Mouse (Mus musculus) forebrain, embryonic 14.5 days (tissue): ENCODE results near the gene Rcan1. TPM values are rescaled to one million over a fixed set of nuclear protein-coding genes. Genes with fewer than 3 reads are reported as not detected.

Source experiments
- ATAC-seq: fragments of 200-750 bp; cut with Nextera tagmentation; 2 replicates; pipeline ENCODE4 v1.8.0; 2017; ENCODE audit warnings: mild to moderate bottlenecking, moderate library complexity
- DNase-seq: peaks from one replicate; pipeline ENCODE4 v3.0.0-alpha.2; 2015; ENCODE audit warnings: low spot score
- H3K27ac ChIP-seq: fragments of 300-500 bp; sonication (generic); 2 replicates; pipeline ENCODE4 v1.5.1; 2014; ENCODE audit warnings: low read depth, mild to moderate bottlenecking, control low read depth, low read length, moderate library complexity
- H3K27me3 ChIP-seq: fragments of 300-500 bp; sonication (generic); replicated peaks from 2 replicates; pipeline ENCODE4 v1.6.1; 2014; ENCODE audit warnings: low read length, control low read depth, mixed read lengths; ENCODE audit not compliant: control insufficient read depth, insufficient read depth
- H3K36me3 ChIP-seq: fragments of 300-500 bp; sonication (generic); 2 replicates; pipeline ENCODE4 v1.6.1; 2014; ENCODE audit warnings: low read length, control low read depth; ENCODE audit not compliant: control insufficient read depth, insufficient read depth
- H3K4me1 ChIP-seq: fragments of 300-500 bp; sonication (generic); 2 replicates; pipeline ENCODE4 v1.6.1; 2014; ENCODE audit warnings: antibody characterized with exemption, low read length, control low read depth; ENCODE audit not compliant: control insufficient read depth, insufficient read depth
- H3K4me2 ChIP-seq: fragments of 300-500 bp; sonication (generic); 2 replicates; pipeline ENCODE4 v1.6.1; 2014; ENCODE audit warnings: mild to moderate bottlenecking, control low read depth, low read length
- H3K4me3 ChIP-seq: fragments of 300-500 bp; sonication (generic); 2 replicates; pipeline ENCODE4 v1.5.1; 2014; ENCODE audit warnings: low read depth, low read length, control low read depth
- H3K9ac ChIP-seq: fragments of 300-500 bp; sonication (generic); 2 replicates; pipeline ENCODE4 v1.6.1; 2014; ENCODE audit warnings: mild to moderate bottlenecking, low read length, control low read depth, moderate library complexity
- H3K9me3 ChIP-seq: fragments of 300-500 bp; sonication (generic); replicated peaks from 2 replicates; pipeline ENCODE4 v1.6.1; 2016; ENCODE audit warnings: low read length, control low read depth, mixed read lengths; ENCODE audit not compliant: control insufficient read depth
- WGBS: fragments of 180-500 bp; shearing (Covaris S2); extraction: QIAGEN DNeasy Blood & Tissue Kit; methylation state at CpG from one replicate; pipeline ENCODE4 v1.1.7; 2014; 5-methylcytosine and 5-hydroxymethylcytosine counted together
- polyA plus RNA-seq: library from polyadenylated mRNA; unstranded; fragments of >200 nt; fragmentation: Nextera tagmentation; extraction: Ambion mirVana; gene quantifications from 2 replicates; pipeline ENCODE4 v1.2.1, GENCODE M21; 2014

The Rcan1 gene
- polyA plus RNA-seq, 1 experiment from 2014 or later: 46.3 TPM

GRCm38 (mm10) chr16:92365477-92365876 lies 105.2 kb downstream of the Rcan1 start:
- no peak overlapping the region for H3K4me3 ChIP-seq
- no peak overlapping the region for H3K9ac ChIP-seq
- WGBS: 55% methylated on average over 7 of the region's 7 CpGs
- H3K27ac ChIP-seq: no peak overlapping the region
- ATAC-seq (no peak), DNase-seq (no peak)
- H3K27me3 ChIP-seq: no peaks in the 10 kb centered on the region
- H3K36me3 ChIP-seq: no peaks in the 10 kb centered on the region
- H3K4me2 ChIP-seq: no peak overlapping the region
- H3K4me1 ChIP-seq: no peaks in the 10 kb centered on the region
- H3K9me3 ChIP-seq: no peaks in the 10 kb centered on the region

DNA sequence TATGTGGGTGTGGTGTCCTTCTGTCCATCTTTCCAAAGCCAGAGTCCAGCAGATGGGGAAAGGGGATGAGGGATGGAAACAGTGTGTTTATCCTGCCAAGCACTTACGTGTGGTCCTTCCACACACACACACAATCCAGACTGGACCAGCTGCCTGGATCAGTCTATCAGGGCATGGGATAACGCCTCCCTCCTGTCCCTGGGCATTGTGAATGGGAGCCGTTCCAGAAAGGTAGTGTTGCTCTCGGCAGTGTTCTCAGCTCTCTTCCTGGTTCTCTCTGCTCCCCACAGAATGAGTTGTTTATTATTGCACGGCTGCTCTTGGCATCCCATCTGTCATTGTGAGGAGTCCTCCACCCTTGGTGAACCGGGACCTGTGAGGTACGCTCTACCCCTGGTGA lies 110.0 kb downstream of the Rcan1 start:
- no peaks in the 10 kb centered on the region for H3K4me1 ChIP-seq

GRCm38 (mm10) chr16:92359229-92359628 lies 111.4 kb downstream of the Rcan1 start, which contains the start of gene Kcne1:
Gene Kcne1, minus strand, starts transcription at chr16:92359468.
- H3K27ac ChIP-seq: no peak within 1 kb of the TSS
- ATAC-seq (no peak), DNase-seq (no peak)
- H3K9ac ChIP-seq: no peak within 1 kb of the TSS
- no peaks in the 10 kb centered on the region for H3K9me3 ChIP-seq
- no peak within 1 kb of the TSS for H3K4me3 ChIP-seq
- 56% methylated on average over 9 of the region's 9 CpGs for WGBS
- H3K4me2 ChIP-seq: no peak within 1 kb of the TSS
- no peaks in the 10 kb centered on the region for H3K4me1 ChIP-seq
- H3K36me3 ChIP-seq: no peaks in the 10 kb centered on the region
- no peaks in the 10 kb centered on the region for H3K27me3 ChIP-seq

More for the DNA sequence above, 110.0 kb downstream of the Rcan1 start:
- H3K4me3 ChIP-seq: no peak overlapping the region
- DNase-seq (no peak), ATAC-seq (no peak)
- no peak overlapping the region for H3K9ac ChIP-seq
- H3K27ac ChIP-seq: no peak overlapping the region
- no peaks in the 10 kb centered on the region for H3K9me3 ChIP-seq
- H3K36me3 ChIP-seq: no peaks in the 10 kb centered on the region
- 77% methylated on average over 7 of the region's 7 CpGs for WGBS
- no peak overlapping the region for H3K4me2 ChIP-seq
- H3K27me3 ChIP-seq: no peaks in the 10 kb centered on the region

DNA sequence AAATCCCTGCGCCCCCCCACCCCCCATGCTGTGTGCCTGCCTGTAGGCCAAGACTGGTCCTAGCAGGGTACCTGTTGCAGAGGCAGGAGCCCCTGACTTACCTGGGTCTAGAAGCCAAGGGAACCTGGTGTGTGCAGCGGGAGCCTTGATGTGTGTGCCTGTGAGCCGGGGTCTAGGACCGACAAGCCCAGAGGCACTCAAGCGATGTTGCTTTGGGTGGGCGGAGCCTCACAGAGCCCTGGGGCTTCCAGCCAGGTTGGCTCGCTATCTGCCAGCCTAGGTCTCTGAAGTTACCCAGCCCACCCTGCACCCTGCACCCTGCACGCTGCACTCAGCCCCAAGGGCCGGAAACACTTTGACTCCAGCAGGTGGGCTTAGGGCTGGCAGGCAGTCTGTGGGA lies 111.9 kb downstream of the Rcan1 start:
- no peaks in the 10 kb centered on the region for H3K9me3 ChIP-seq
- H3K27ac ChIP-seq: no peak overlapping the region
- H3K4me3 ChIP-seq: no peak overlapping the region
- H3K4me2 ChIP-seq: no peak overlapping the region
- no peak for ATAC-seq
- no peaks in the 10 kb centered on the region for H3K27me3 ChIP-seq
- H3K4me1 ChIP-seq: no peaks in the 10 kb centered on the region
- 19% methylated on average over 9 of the region's 9 CpGs for WGBS
- DNase-seq: peak; percentile 37
- no peak overlapping the region for H3K9ac ChIP-seq
- H3K36me3 ChIP-seq: no peaks in the 10 kb centered on the region

GRCm38 (mm10) chr16:92357566-92357965 lies 113.1 kb downstream of the Rcan1 start:
- no peaks in the 10 kb centered on the region for H3K9me3 ChIP-seq
- H3K9ac ChIP-seq: no peak overlapping the region
- 32% methylated on average over 10 of the region's 10 CpGs for WGBS
- DNase-seq: no peak
- no peak overlapping the region for H3K27ac ChIP-seq
- no peak overlapping the region for H3K4me3 ChIP-seq
- ATAC-seq: no peak
- no peaks in the 10 kb centered on the region for H3K27me3 ChIP-seq
- H3K36me3 ChIP-seq: no peaks in the 10 kb centered on the region
- no peaks in the 10 kb centered on the region for H3K4me1 ChIP-seq
- no peak overlapping the region for H3K4me2 ChIP-seq

DNA sequence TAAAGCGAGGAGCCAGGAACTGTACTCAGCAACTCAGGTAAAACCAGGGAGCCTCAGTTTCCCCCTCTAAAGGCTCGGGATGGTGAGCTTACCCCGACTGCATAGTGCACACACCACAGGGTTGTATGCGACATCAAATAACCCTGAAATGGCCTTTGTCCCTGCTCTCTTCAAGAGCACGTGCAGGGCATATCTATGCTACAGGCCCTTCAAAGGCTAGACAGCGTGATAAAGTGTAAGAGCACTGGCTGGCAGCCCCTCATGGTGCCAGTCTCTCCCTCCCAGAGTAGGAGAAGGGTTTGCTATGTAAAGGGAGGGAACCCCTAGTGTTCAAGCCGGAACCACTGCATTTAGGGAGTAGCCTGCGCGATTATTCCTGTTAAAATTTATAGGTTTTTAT lies 113.6 kb downstream of the Rcan1 start:
- H3K27ac ChIP-seq: no peak overlapping the region
- no peaks in the 10 kb centered on the region for H3K9me3 ChIP-seq
- H3K4me3 ChIP-seq: no peak overlapping the region
- no peaks in the 10 kb centered on the region for H3K36me3 ChIP-seq
- H3K27me3 ChIP-seq: no peaks in the 10 kb centered on the region
- H3K9ac ChIP-seq: no peak overlapping the region
- no peak for DNase-seq
- no peak for ATAC-seq
- no peaks in the 10 kb centered on the region for H3K4me1 ChIP-seq
- WGBS: 70% methylated on average over 9 of the region's 9 CpGs
- H3K4me2 ChIP-seq: no peak overlapping the region

- H3K4me3 ChIP-seq: no peak overlapping the region
- H3K36me3 ChIP-seq: no peaks in the 10 kb centered on the region
- ATAC-seq (no peak), DNase-seq (no peak)
- no peak overlapping the region for H3K27ac ChIP-seq
- H3K9me3 ChIP-seq: no peaks in the 10 kb centered on the region
- 78% methylated on average over 11 of the region's 11 CpGs for WGBS
- no peak overlapping the region for H3K9ac ChIP-seq
- no peak overlapping the region for H3K4me2 ChIP-seq
- no peaks in the 10 kb centered on the region for H3K4me1 ChIP-seq
- no peaks in the 10 kb centered on the region for H3K27me3 ChIP-seq
Observed at GRCm38 (mm10) chr16:92355982-92356381, 114.7 kb downstream of the Rcan1 start.

GRCm38 (mm10) chr16:92355366-92355765 lies 115.3 kb downstream of the Rcan1 start:
- no peaks in the 10 kb centered on the region for H3K27me3 ChIP-seq
- H3K9me3 ChIP-seq: no peaks in the 10 kb centered on the region
- no peak overlapping the region for H3K4me2 ChIP-seq
- WGBS: 90% methylated on average over 5 of the region's 5 CpGs
- no peak for DNase-seq
- no peak overlapping the region for H3K27ac ChIP-seq
- no peaks in the 10 kb centered on the region for H3K36me3 ChIP-seq
- no peak overlapping the region for H3K4me3 ChIP-seq
- no peak overlapping the region for H3K9ac ChIP-seq
- H3K4me1 ChIP-seq: no peaks in the 10 kb centered on the region
- ATAC-seq: no peak

DNA sequence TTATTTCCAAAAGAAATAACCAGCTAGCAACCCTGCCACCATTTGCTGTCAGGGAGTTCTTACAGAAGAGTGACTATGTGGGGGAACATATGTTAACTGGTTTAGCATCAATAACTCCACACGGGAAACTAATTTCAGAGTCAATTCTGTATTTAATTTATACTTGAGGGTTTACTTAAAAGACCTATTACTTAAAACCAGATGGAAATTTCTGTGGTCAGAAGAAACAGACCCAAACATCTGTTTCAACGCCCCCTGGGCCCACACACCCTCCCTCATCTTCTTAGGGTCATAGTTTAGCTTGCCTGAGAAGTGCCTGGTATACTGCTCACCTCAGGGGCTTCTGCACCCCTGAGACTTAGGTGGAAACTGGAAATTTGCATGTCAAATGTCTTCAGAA lies 116.8 kb downstream of the Rcan1 start:
- H3K9me3 ChIP-seq: no peaks in the 10 kb centered on the region
- no peak overlapping the region for H3K27ac ChIP-seq
- no peak overlapping the region for H3K4me2 ChIP-seq
- H3K36me3 ChIP-seq: no peaks in the 10 kb centered on the region
- H3K4me1 ChIP-seq: no peaks in the 10 kb centered on the region
- ATAC-seq (no peak), DNase-seq (no peak)
- H3K9ac ChIP-seq: no peak overlapping the region
- no peak overlapping the region for H3K4me3 ChIP-seq
- no peaks in the 10 kb centered on the region for H3K27me3 ChIP-seq
- WGBS: 72% methylated on average over 2 of the region's 2 CpGs
